Mouse (Mus musculus): ENCODE results near the gene Nmt1.

DNA sequence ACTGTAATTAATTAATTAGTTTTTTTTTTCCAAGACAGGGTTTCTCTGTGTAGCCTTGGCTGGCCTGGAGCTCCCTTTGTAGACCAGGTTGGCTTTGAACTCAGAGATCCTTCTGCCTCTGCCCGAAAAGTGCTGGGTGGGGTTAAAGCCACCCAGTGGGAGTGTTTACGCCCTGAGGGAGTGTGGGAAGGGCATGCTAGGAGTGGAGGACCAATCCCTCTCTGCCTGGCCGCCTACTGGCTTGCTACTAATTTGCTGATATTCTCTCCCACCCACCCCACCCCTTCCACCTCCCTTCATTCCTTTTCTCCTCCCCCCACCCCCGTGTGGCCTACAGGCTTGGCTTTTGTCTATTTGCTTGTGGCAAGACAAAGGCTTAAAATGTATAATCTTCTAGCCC lies 78.4 kb downstream of the Nmt1 start:
- TF ChIP-seq POLR2A (IDR thresholded peaks at IDR 0.05; ENCODE audit: low read depth, low read length) (no peak), E2F4 (IDR thresholded peaks at IDR 0.05; ENCODE audit: insufficient replicate concordance, low read depth, low read length) (no peak), CTCF (conservative IDR thresholded peaks at IDR 0.05 in 1 of 2, IDR thresholded peaks at IDR 0.05 in 1 of 2; ENCODE audit: low read depth in 2 of 2, low read length in 2 of 2) (no peak), TCF12 (IDR thresholded peaks at IDR 0.05; ENCODE audit: low read depth, low read length) (no peak), JUND (conservative IDR thresholded peaks at IDR 0.05; ENCODE audit: low read depth, low read length) (no peak), EP300 (IDR thresholded peaks at IDR 0.05; ENCODE audit: low read length) (no peak), ZNF384 (IDR thresholded peaks at IDR 0.05; ENCODE audit: low read depth, low read length) (no peak), USF1 (IDR thresholded peaks at IDR 0.05; ENCODE audit: low read depth, low read length) (no peak), ETS1 (conservative IDR thresholded peaks at IDR 0.05; ENCODE audit: low read depth, low read length) (no peak), CHD1 (IDR thresholded peaks at IDR 0.05; ENCODE audit: low read depth, low read length) (no peak), MXI1 (IDR thresholded peaks at IDR 0.05; ENCODE audit: low read depth, low read length) (no peak), UBTF (IDR thresholded peaks at IDR 0.05; ENCODE audit: low read depth, low read length) (no peak)
